Mouse (Mus musculus): ENCODE data around the gene Hist3h2a.

DNA sequence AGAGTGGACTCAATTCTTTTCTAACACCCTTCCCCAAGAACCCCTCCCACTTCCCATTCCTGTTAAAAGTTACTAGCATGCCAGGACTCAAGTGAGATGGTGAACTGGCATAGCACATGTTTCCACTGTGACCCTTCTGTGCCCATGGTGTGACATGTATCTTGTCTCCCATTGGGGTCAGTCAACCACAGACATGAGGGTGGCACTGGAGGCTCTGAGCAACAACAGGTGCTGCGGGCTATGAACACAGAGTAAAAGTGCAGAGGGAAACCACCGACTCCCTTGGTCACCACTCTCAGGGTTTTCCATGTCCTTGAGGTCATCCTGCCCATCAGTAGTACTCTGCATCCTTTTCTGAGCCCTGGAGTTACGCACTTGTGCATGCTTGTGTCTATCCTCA lies 17.3 kb downstream of the Hist3h2a start:
- TF ChIP-seq HCFC1 (IDR thresholded peaks at IDR 0.05; ENCODE audit: borderline replicate concordance, insufficient read depth, low read length): no peak
- no peak for TF ChIP-seq CHD2 (IDR thresholded peaks at IDR 0.05; ENCODE audit: low read depth, low read length)

Data from ES-E14 (cell line).